Mouse (Mus musculus): ENCODE data around the gene Camkk2. TPM values are rescaled to one million over a fixed set of nuclear protein-coding genes. Genes with fewer than 3 reads are reported as not detected.

Camkk2 gene
- polyA plus RNA-seq, 1 experiment from 2014 or later: 9.6 TPM

DNA sequence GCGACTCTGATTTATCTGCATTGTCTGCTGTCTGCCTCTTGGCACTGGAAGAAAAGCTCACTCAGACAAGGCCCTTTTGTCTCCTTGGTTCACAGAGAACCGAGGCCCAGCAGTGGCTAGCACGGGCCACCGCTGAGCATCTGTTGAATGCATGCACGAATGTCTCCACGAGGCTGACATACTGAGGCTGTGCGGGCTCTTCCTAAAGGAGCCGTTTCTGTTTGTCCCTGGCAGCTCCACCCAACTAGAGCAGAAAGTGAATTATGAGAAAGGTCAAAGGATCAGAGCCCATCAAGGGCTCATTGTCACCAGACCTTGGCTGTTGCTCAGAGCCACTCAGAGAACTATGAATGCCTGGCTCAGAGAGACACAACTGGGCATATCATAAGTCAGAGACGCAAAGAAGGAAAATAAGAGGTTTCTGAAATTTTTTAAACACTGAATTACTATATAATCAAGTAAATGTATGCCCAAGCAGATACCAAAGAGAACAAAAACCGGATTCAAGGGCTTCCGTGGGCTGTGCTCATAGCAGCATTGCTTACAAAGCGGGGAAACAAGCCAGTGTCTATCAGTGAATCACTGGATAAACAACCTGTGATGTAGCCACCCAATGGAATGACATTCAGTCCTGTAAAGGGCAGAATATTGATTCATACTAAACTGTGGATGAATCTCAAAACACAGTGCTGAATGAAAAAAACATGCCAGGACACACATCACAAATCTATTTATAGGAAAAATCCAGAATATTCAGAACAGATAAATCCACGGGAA is 85.6 kb downstream of the Camkk2 start:
- Histone ChIP-seq H3K4me3 (replicated peaks) (no peak overlapping the region), H3K9ac (no peak overlapping the region), H3K27me3 (no peaks in the 10 kb centered on the region), H3K27ac (no peak overlapping the region), H3K4me2 (no peak overlapping the region), H3K4me1 (replicated peaks) (peaks cover 26% of the 10 kb centered on the region), H3K9me3 (replicated peaks) (no peaks in the 10 kb centered on the region), H3K36me3 (no peaks in the 10 kb centered on the region)
- WGBS (ENCODE audit: insufficient replicate concordance): 63% methylated on average over 13 of the region's 13 CpGs
- no peak for ATAC-seq (ENCODE audit: low read depth)
- DNase-seq: no peak

DNA sequence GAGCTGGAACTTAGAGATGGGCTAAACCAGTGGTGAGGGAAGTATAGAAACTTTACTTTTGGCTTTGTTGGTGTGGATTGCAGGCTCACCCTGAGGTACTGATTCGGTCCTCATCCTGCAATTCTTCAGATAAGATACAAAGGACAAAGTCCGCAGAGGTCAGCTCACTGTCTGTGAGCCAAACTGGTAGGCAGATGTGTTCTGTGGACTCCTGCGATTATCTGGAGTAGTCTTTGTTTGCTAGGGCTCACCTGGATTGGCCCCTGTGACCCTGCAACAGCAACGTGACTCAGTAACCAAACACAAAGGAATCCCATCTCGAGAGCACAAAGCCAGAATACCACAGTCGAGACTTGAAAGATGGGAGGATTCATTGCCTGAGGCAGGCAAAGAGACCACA is 88.7 kb downstream of the Camkk2 start:
- no peaks in the 10 kb centered on the region for H3K36me3 ChIP-seq
- H3K27me3 ChIP-seq: no peaks in the 10 kb centered on the region
- H3K4me1 ChIP-seq (replicated peaks): peaks cover 13% of the 10 kb centered on the region
- H3K9ac ChIP-seq: no peak overlapping the region
- no peak overlapping the region for H3K4me2 ChIP-seq
- peak; percentile 66; the same call in 1 of the 2 replicates for ATAC-seq (ENCODE audit: low read depth)
- no peak overlapping the region for H3K4me3 ChIP-seq (replicated peaks)
- DNase-seq: no peak
- no peak overlapping the region for H3K27ac ChIP-seq
- H3K9me3 ChIP-seq (replicated peaks): no peaks in the 10 kb centered on the region
- 61% methylated on average over 6 of the region's 6 CpGs for WGBS (ENCODE audit: insufficient replicate concordance)

DNA sequence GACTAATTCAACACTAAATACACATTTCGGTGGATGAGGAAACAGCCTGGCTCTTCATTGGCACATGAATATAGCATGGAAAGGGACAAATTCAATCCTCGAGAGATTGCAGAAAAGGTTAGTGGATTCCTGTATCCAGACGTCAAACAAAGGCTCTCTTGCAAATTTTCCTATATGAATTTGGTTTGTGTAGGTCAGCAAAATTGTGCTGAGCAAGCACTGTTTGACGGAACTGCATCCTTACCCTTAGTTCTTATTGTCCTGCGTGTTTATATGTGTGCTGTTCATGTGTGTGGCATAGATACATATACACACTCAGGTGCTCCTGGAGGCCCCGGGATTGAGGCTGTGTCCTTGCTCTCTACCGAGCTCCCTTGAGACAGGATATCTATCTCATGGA is 90.1 kb downstream of the Camkk2 start:
- H3K4me3 ChIP-seq (replicated peaks): no peak overlapping the region
- H3K9ac ChIP-seq: no peak overlapping the region
- H3K27me3 ChIP-seq: no peaks in the 10 kb centered on the region
- ATAC-seq (ENCODE audit: low read depth): no peak
- 79% methylated on average over 7 of the region's 7 CpGs for WGBS (ENCODE audit: insufficient replicate concordance)
- no peak for DNase-seq
- H3K4me2 ChIP-seq: no peak overlapping the region
- no peak overlapping the region for H3K27ac ChIP-seq
- H3K9me3 ChIP-seq (replicated peaks): no peaks in the 10 kb centered on the region
- H3K4me1 ChIP-seq (replicated peaks): peaks cover 18% of the 10 kb centered on the region
- H3K36me3 ChIP-seq: no peaks in the 10 kb centered on the region

DNA sequence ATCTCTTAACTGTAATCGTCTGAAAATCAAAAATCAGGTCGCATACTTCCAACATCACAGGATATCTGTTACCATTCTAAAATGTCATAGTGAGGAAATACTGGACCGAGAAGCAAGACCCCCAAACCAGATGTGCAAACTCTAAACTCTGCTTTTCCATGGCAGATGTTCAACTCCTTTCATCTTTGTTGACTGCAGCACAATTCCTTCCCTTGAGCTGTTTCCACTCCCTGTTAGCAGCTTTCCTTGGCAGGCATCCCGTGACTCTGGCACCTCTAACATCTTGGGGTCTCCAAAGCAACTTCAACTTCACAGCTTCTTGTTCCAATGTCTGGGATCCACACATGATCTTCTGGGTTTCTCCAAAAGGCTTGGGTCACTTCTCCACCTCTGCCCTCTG is 91.8 kb downstream of the Camkk2 start:
- Histone ChIP-seq H3K27me3 (no peaks in the 10 kb centered on the region), H3K4me3 (replicated peaks) (no peak overlapping the region), H3K9ac (no peak overlapping the region), H3K9me3 (replicated peaks) (no peaks in the 10 kb centered on the region), H3K27ac (no peak overlapping the region), H3K4me1 (replicated peaks) (peaks cover 18% of the 10 kb centered on the region), H3K4me2 (no peak overlapping the region), H3K36me3 (no peaks in the 10 kb centered on the region)
- no peak for DNase-seq
- ATAC-seq (ENCODE audit: low read depth): no peak
- 74% methylated on average over 4 of the region's 4 CpGs for WGBS (ENCODE audit: insufficient replicate concordance)

- H3K9me3 ChIP-seq (replicated peaks): no peaks in the 10 kb centered on the region
- H3K9ac ChIP-seq: no peak overlapping the region
- H3K4me2 ChIP-seq: no peak overlapping the region
- no peaks in the 10 kb centered on the region for H3K27me3 ChIP-seq
- no peak overlapping the region for H3K4me3 ChIP-seq (replicated peaks)
- no peak for DNase-seq
- H3K36me3 ChIP-seq: no peaks in the 10 kb centered on the region
- H3K27ac ChIP-seq: no peak overlapping the region
- WGBS (ENCODE audit: insufficient replicate concordance): 26% methylated on average over 10 of the region's 10 CpGs
- peaks cover 32% of the 10 kb centered on the region for H3K4me1 ChIP-seq (replicated peaks)
- ATAC-seq (ENCODE audit: low read depth): no peak
These were observed 95.3 kb downstream of the Camkk2 start for GRCm38 (mm10) chr5:122683926-122684325.

DNA sequence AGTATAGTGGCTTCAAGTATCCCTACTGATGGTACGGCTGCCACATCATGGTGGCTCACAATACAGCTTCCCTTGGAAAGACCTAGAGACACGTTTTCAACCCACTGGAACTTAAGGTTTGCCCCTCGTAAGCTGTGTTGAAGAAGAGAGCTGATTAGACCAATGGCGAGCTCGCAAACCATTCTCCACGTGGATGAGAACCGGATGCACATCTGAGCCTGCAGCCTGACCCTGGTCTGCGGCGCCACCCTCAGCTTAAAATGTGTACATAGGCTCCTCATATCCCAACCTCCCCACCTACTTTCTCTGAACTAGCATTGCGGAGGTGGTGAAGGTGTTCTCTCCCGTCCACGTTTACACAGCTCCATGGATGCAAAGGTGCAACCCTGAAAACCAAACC is 97.9 kb downstream of the Camkk2 start:
- H3K36me3 ChIP-seq: no peaks in the 10 kb centered on the region
- no peaks in the 10 kb centered on the region for H3K9me3 ChIP-seq (replicated peaks)
- no peaks in the 10 kb centered on the region for H3K27me3 ChIP-seq
- peaks cover 19% of the 10 kb centered on the region for H3K4me1 ChIP-seq (replicated peaks)
- no peak; the same call in 1 of the 2 replicates for ATAC-seq (ENCODE audit: low read depth)
- 69% methylated on average over 12 of the region's 12 CpGs for WGBS (ENCODE audit: insufficient replicate concordance)
- no peak overlapping the region for H3K4me3 ChIP-seq (replicated peaks)
- DNase-seq: no peak
- no peak overlapping the region for H3K27ac ChIP-seq
- H3K9ac ChIP-seq: no peak overlapping the region
- no peak overlapping the region for H3K4me2 ChIP-seq

Small RNAs within 50 kb of the gene (microRNA-seq; reads per million reads assigned to microRNA genes)
- gene Mir8115: not detected

Other genes starting within 250 kb of the Camkk2 start
- gene Ift81, start 164.9 kb downstream of the Camkk2 start, polyA plus RNA-seq (2015; fragmentation: Nextera tagmentation; extraction: Ambion mirVana): 3.0 and 3.8 TPM in 2 replicates
- 0.98 and 1.3 TPM in 2 replicates for gene P2rx7, start 135.5 kb downstream of the Camkk2 start, polyA plus RNA-seq (2015; fragmentation: Nextera tagmentation; extraction: Ambion mirVana)
- 29.0 and 33.0 TPM in 2 replicates for gene P2rx4, start 71.9 kb downstream of the Camkk2 start, polyA plus RNA-seq (2015; fragmentation: Nextera tagmentation; extraction: Ambion mirVana)
- 258 and 301 TPM in 2 replicates for gene Anapc5, start 41.9 kb upstream of the Camkk2 start, polyA plus RNA-seq (2015; fragmentation: Nextera tagmentation; extraction: Ambion mirVana)
- 13.7 and 13.8 TPM in 2 replicates for gene Rnf34, start 70.6 kb upstream of the Camkk2 start, polyA plus RNA-seq (2015; fragmentation: Nextera tagmentation; extraction: Ambion mirVana)
- gene Kdm2b, start 210.4 kb upstream of the Camkk2 start, polyA plus RNA-seq (2015; fragmentation: Nextera tagmentation; extraction: Ambion mirVana): 21.3 and 23.6 TPM in 2 replicates
- gene Orai1, start 235.7 kb upstream of the Camkk2 start, polyA plus RNA-seq (2015; fragmentation: Nextera tagmentation; extraction: Ambion mirVana): 6.6 and 8.2 TPM in 2 replicates

Measured in liver, embryonic 13.5 days (tissue).